Mouse (Mus musculus): ENCODE measurements at regions not wholly inside any gene's neighbourhood (a gene's known extent, or its start where the extent isn't known, plus 50 kb on each side); places are given as distances from the start of the nearest gene placed in this dataset.

GRCm38 (mm10) chr17:83088471-83088870 is 126.6 kb upstream of the Pkdcc start:
- DNase-seq (ENCODE audit: low read depth, low spot score) (no peak), ATAC-seq (no peak)
- ChIA-PET CTCF (interaction anchor here (1.0 to 1.5 kb wide), 2 partner anchors 8 to 10 kb away, joined by 3 to 4 read pairs; no protein-coding TSS in a partner anchor), POLR2A (interaction anchor here (0.7 kb wide), 1 partner anchor 88 kb away, joined by 3 read pairs; no protein-coding TSS in a partner anchor)
- TF ChIP-seq CTCF (IDR thresholded peaks at IDR 0.05): no peak
- no peaks in the 10 kb centered on the region for H3K27me3 ChIP-seq
- in situ Hi-C loops (cut with MboI; ENCODE audit: low pct_unique_long_range_greater_than_20kb): no loop called here

- TF ChIP-seq CTCF (IDR thresholded peaks at IDR 0.05): no peak
- ATAC-seq (no peak), DNase-seq (ENCODE audit: low read depth, low spot score) (no peak)
- in situ Hi-C loops (cut with MboI; ENCODE audit: low pct_unique_long_range_greater_than_20kb): no loop called here
- ChIA-PET CTCF (no interaction called here), POLR2A (no interaction called here)
- H3K27me3 ChIP-seq: no peaks in the 10 kb centered on the region
Observed at GRCm38 (mm10) chr17:83089856-83090692, 125.0 kb upstream of the Pkdcc start.

GRCm38 (mm10) chr17:83093862-83094261 is 121.2 kb upstream of the Pkdcc start:
- ChIA-PET POLR2A (no interaction called here), CTCF (no interaction called here)
- in situ Hi-C loops (cut with MboI; ENCODE audit: low pct_unique_long_range_greater_than_20kb): no loop called here
- no peak for TF ChIP-seq CTCF (IDR thresholded peaks at IDR 0.05)
- H3K27me3 ChIP-seq: no peaks in the 10 kb centered on the region
- DNase-seq (ENCODE audit: low read depth, low spot score): no peak
- ATAC-seq: no peak

GRCm38 (mm10) chr17:83096451-83096850 is 118.6 kb upstream of the Pkdcc start:
- peak; percentile 54 for ATAC-seq
- H3K27me3 ChIP-seq: no peaks in the 10 kb centered on the region
- DNase-seq (ENCODE audit: low read depth, low spot score): no peak
- CTCF ChIA-PET: interaction anchor here (0.8 kb wide), 1 partner anchor 8 kb away, joined by 4 read pairs; no protein-coding TSS in a partner anchor
- in situ Hi-C loops (cut with MboI; ENCODE audit: low pct_unique_long_range_greater_than_20kb): no loop called here
- no peak for TF ChIP-seq CTCF (IDR thresholded peaks at IDR 0.05)
- POLR2A ChIA-PET: interaction anchor here (0.6 to 1.1 kb wide), 2 partner anchors 69 to 734 kb away, joined by 3 to 4 read pairs; no protein-coding TSS in a partner anchor

GRCm38 (mm10) chr17:83097998-83098397 is 117.1 kb upstream of the Pkdcc start:
- no peaks in the 10 kb centered on the region for H3K27me3 ChIP-seq
- DNase-seq (ENCODE audit: low read depth, low spot score) (no peak), ATAC-seq (no peak)
- ChIA-PET POLR2A (no interaction called here), CTCF (interaction anchor here (0.9 kb wide), 1 partner anchor 10 kb away, joined by 3 read pairs; no protein-coding TSS in a partner anchor)
- no peak for TF ChIP-seq CTCF (IDR thresholded peaks at IDR 0.05)
- in situ Hi-C loops (cut with MboI; ENCODE audit: low pct_unique_long_range_greater_than_20kb): no loop called here

- ATAC-seq (no peak), DNase-seq (ENCODE audit: low read depth, low spot score) (no peak)
- POLR2A ChIA-PET: no interaction called here
- in situ Hi-C loops (cut with MboI; ENCODE audit: low pct_unique_long_range_greater_than_20kb): no loop called here
- CTCF ChIA-PET: no interaction called here
- H3K27me3 ChIP-seq: no peaks in the 10 kb centered on the region
- TF ChIP-seq CTCF (IDR thresholded peaks at IDR 0.05): no peak
Observed at GRCm38 (mm10) chr17:83098679-83099413, 116.2 kb upstream of the Pkdcc start.

- in situ Hi-C loops (cut with MboI; ENCODE audit: low pct_unique_long_range_greater_than_20kb): no loop called here
- ChIA-PET CTCF (interaction anchor here (1.4 kb wide), 1 partner anchor 27 kb away, joined by 3 read pairs; no protein-coding TSS in a partner anchor), POLR2A (no interaction called here)
- DNase-seq (ENCODE audit: low read depth, low spot score): no peak
- no peak for TF ChIP-seq CTCF (IDR thresholded peaks at IDR 0.05)
- H3K27me3 ChIP-seq: no peaks in the 10 kb centered on the region
- no peak for ATAC-seq
Observed at GRCm38 (mm10) chr17:83101035-83101434, 114.1 kb upstream of the Pkdcc start.

GRCm38 (mm10) chr17:83101756-83102155 is 113.3 kb upstream of the Pkdcc start:
- H3K27me3 ChIP-seq: no peaks in the 10 kb centered on the region
- ATAC-seq (no peak), DNase-seq (ENCODE audit: low read depth, low spot score) (no peak)
- CTCF ChIA-PET: interaction anchor here (1.4 kb wide), 1 partner anchor 26 kb away, joined by 3 read pairs; no protein-coding TSS in a partner anchor
- TF ChIP-seq CTCF (IDR thresholded peaks at IDR 0.05): no peak
- in situ Hi-C loops (cut with MboI; ENCODE audit: low pct_unique_long_range_greater_than_20kb): no loop called here
- POLR2A ChIA-PET: interaction anchor here (1.1 kb wide), 1 partner anchor 15 kb away, joined by 9 read pairs; no protein-coding TSS in a partner anchor

- CTCF ChIA-PET: interaction anchor here (1.5 kb wide), 1 partner anchor 150 kb away, joined by 5 read pairs; no protein-coding TSS in a partner anchor
- ATAC-seq (no peak), DNase-seq (ENCODE audit: low read depth, low spot score) (no peak)
- POLR2A ChIA-PET: interaction anchor here (1.1 kb wide), 1 partner anchor 14 kb away, joined by 9 read pairs; no protein-coding TSS in a partner anchor
- in situ Hi-C loops (cut with MboI; ENCODE audit: low pct_unique_long_range_greater_than_20kb): no loop called here
- H3K27me3 ChIP-seq: no peaks in the 10 kb centered on the region
- TF ChIP-seq CTCF (IDR thresholded peaks at IDR 0.05): no peak
Observed at GRCm38 (mm10) chr17:83102675-83103412, 112.2 kb upstream of the Pkdcc start.

GRCm38 (mm10) chr17:83108151-83108550 is 106.9 kb upstream of the Pkdcc start:
- CTCF ChIA-PET: no interaction called here
- ATAC-seq (no peak), DNase-seq (ENCODE audit: low read depth, low spot score) (no peak)
- no peaks in the 10 kb centered on the region for H3K27me3 ChIP-seq
- POLR2A ChIA-PET: no interaction called here
- no peak for TF ChIP-seq CTCF (IDR thresholded peaks at IDR 0.05)
- in situ Hi-C loops (cut with MboI; ENCODE audit: low pct_unique_long_range_greater_than_20kb): no loop called here

Data from Patski (cell line).